Mouse (Mus musculus): Measurements from ENCODE around the gene Zfp36. TPM values are rescaled to one million over a fixed set of nuclear protein-coding genes. Genes with fewer than 3 reads are reported as not detected.

The Zfp36 gene
- polyA plus RNA-seq, 2 experiments, result 12.3 to 16.0 TPM

DNA sequence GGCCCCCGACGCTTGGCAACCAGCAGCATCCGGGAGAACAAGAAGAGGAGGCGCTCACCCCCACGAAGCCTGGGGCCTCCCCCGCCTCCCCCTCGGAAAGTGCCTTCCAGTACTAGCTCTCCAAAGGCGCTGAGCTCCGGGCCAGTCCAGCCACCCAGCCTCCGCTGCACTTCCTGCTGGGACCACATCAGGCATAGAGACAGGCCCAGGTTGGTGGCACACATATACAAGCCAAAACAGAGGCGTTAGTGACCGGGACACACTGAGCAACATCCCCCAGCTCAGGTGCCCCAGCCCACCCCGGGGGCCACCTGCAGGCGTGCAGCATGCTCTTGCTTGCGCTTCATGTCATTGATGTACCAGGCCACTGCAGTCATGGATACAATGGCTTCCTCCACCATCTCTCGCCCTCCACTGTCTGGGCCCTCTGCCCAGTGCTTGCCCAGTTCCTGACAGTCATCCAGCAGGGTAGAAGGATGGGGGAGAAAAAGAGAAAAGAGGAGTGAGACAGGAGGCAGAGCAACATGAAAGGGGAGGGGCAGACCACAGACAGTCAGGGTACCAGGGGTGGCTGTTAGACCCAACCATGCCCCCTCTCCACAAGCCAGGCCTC, 12.3 kb downstream of the Zfp36 start:
- H3K4me2 ChIP-seq (replicated peaks; ENCODE audit: low read depth, low read length, severe bottlenecking), result no peak overlapping the region
- no peak overlapping the region for H3K9ac ChIP-seq (ENCODE audit: low read depth, low read length, severe bottlenecking)
- H3K4me3 ChIP-seq (replicated peaks; ENCODE audit: low read length), result no peak overlapping the region
- H3K36me3 ChIP-seq (ENCODE audit: control insufficient read depth, insufficient read depth, low read length), result peaks cover 69% of the 10 kb centered on the region
- no peak for DNase-seq (ENCODE audit: low spot score)
- ATAC-seq (ENCODE audit: low FRiP score, low read depth), result no peak
- WGBS, result 91% methylated on average over 16 of the region's 16 CpGs
- no peaks in the 10 kb centered on the region for H3K9me3 ChIP-seq (ENCODE audit: control insufficient read depth, low read length)
- H3K4me1 ChIP-seq (ENCODE audit: control insufficient read depth, insufficient read depth, low read length), result peaks cover 15% of the 10 kb centered on the region
- H3K27me3 ChIP-seq (ENCODE audit: control insufficient read depth, insufficient read depth, low read length), result no peaks in the 10 kb centered on the region
- TF ChIP-seq POLR2A (IDR thresholded peaks at IDR 0.05; ENCODE audit: borderline replicate concordance, extremely low read depth, insufficient read depth, insufficient read length), result no peak
- H3K27ac ChIP-seq (replicated peaks; ENCODE audit: low read depth, low read length), result no peak overlapping the region

DNA sequence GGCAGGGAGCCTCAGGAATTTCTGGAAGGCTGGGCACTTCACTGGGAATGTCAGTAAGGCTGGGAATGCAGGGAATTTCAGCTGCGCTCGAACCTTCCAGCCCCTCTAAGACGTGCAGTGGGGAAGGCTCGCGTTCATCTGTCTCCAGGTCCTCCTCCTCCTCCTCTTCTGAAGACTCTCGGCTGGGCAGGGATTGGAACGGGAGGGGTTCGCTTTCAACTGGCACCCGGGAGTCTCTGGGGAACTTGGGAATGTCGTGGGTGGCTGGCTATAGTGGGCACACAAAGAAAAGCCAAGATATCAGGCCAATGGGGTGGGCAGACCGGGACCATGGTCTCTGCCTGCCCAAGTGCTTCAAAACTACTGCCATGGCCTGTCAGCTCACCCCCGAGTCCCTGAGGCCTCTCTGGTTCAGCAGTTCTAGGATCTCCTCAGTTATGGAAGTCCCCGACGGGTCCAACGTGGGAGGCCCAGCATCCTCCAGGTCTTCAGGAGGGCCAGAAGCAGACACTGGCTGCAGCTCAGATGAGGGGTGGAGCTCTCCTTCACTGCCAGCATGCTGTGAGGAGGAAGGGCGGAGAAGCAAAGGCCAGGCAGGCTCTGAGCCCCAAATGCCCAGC, 17.5 kb downstream of the Zfp36 start:
- Histone ChIP-seq H3K9me3 (ENCODE audit: control insufficient read depth, low read length) (no peaks in the 10 kb centered on the region), H3K9ac (ENCODE audit: low read depth, low read length, severe bottlenecking) (no peak overlapping the region), H3K4me2 (replicated peaks; ENCODE audit: low read depth, low read length, severe bottlenecking) (no peak overlapping the region), H3K27ac (replicated peaks; ENCODE audit: low read depth, low read length) (no peak overlapping the region), H3K36me3 (ENCODE audit: control insufficient read depth, insufficient read depth, low read length) (peaks cover 80% of the 10 kb centered on the region), H3K27me3 (ENCODE audit: control insufficient read depth, insufficient read depth, low read length) (no peaks in the 10 kb centered on the region), H3K4me1 (ENCODE audit: control insufficient read depth, insufficient read depth, low read length) (no peaks in the 10 kb centered on the region), H3K4me3 (replicated peaks; ENCODE audit: low read length) (no peak overlapping the region)
- 87% methylated on average over 16 of the region's 16 CpGs for WGBS
- DNase-seq (ENCODE audit: low spot score), result no peak
- no peak for ATAC-seq (ENCODE audit: low FRiP score, low read depth)
- TF ChIP-seq POLR2A (IDR thresholded peaks at IDR 0.05; ENCODE audit: borderline replicate concordance, extremely low read depth, insufficient read depth, insufficient read length), result no peak

DNA sequence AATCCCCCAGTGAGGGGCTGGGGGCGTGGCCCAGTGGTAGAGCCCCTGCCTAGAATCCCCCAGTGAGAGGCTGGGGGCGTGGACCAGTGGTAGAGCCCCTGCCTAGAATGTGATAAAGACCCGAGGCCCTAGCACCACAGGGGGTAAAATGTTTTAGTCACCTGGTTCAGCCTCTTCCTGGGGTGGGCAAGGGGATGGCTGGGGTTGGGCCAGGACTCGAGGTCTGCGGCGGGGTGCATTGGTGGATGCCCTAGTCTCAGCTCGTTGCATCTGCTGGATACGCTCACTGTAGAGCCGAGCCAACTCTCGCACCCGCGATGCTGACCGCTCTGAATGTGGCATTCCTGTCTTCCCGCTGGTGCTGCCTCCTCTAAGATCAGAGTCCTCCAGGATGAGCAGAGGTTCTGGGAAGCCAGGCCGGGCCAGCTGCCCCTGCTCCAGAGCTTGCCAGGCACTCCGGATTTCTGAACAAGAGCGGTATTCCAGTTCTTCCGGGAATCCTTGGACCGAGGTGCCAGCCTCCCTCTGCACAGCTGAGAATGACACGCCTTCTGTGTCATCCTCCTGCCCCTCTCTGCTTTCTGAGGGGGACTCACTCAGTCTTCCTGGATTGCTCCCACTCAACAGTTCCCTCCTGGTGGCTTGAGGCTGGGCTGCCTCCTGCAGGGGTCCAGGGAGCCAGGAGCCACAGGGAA, 18.3 kb downstream of the Zfp36 start:
- peaks cover 5% of the 10 kb centered on the region; the same call in 1 of the 2 replicates for H3K4me1 ChIP-seq (ENCODE audit: control insufficient read depth, insufficient read depth, low read length)
- peaks cover 72% of the 10 kb centered on the region for H3K36me3 ChIP-seq (ENCODE audit: control insufficient read depth, insufficient read depth, low read length)
- 99% methylated on average over 15 of the region's 20 CpGs for WGBS

DNA sequence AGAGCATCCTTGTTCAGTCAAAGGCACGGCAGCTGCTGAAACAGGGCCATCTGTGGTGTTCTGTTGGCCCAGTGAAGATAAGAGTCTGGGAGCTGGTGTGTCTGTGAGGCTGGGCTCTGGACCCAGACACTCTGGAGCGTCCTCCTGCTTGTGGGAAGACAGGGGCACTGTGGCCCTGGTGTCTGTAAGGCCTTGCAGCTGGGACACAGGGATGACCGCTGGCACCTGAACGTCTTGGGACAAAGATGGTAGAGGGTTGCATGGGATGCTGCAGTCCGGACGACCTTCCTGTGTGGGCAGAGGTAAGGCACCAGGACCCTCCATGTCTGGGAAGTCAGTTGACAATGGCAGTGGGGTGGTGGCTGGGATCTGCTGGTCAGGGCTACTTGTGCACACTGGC, 19.8 kb downstream of the Zfp36 start:
- TF ChIP-seq POLR2A (IDR thresholded peaks at IDR 0.05; ENCODE audit: borderline replicate concordance, extremely low read depth, insufficient read depth, insufficient read length), result no peak
- ATAC-seq (ENCODE audit: low FRiP score, low read depth), result no peak
- peaks cover 64% of the 10 kb centered on the region for H3K36me3 ChIP-seq (ENCODE audit: control insufficient read depth, insufficient read depth, low read length)

More for the DNA sequence above, 18.3 kb downstream of the Zfp36 start:
- no peak for TF ChIP-seq POLR2A (IDR thresholded peaks at IDR 0.05; ENCODE audit: borderline replicate concordance, extremely low read depth, insufficient read depth, insufficient read length)
- Histone ChIP-seq H3K9me3 (ENCODE audit: control insufficient read depth, low read length) (no peaks in the 10 kb centered on the region), H3K27me3 (ENCODE audit: control insufficient read depth, insufficient read depth, low read length) (no peaks in the 10 kb centered on the region), H3K27ac (replicated peaks; ENCODE audit: low read depth, low read length) (no peak overlapping the region), H3K4me2 (replicated peaks; ENCODE audit: low read depth, low read length, severe bottlenecking) (no peak overlapping the region), H3K4me3 (replicated peaks; ENCODE audit: low read length) (no peak overlapping the region), H3K9ac (ENCODE audit: low read depth, low read length, severe bottlenecking) (no peak overlapping the region)
- ATAC-seq (ENCODE audit: low FRiP score, low read depth) (no peak), DNase-seq (ENCODE audit: low spot score) (no peak)

DNA sequence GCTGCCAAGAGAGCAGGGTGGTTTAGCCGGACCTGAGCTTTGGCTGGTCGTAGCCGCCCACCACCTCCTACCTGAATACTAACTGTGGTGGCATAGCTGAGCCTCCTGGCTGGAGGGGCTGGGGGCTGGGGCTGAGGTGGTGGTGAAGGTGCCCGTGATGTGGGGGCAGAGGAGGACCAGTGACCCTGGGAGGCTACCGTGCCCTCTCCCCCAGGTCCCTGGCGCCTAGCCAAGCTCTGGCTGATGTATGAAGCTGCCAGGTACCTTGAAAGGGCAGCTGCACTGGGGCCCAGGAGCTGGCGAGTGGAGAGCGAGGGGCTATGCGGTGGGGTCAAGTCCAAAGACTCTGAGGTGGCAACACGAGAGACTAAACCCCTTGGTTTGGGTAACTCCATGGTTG, 20.2 kb downstream of the Zfp36 start:
- ATAC-seq (ENCODE audit: low FRiP score, low read depth), result no peak
- WGBS, result 91% methylated on average over 10 of the region's 10 CpGs
- DNase-seq (ENCODE audit: low spot score), result no peak
- Histone ChIP-seq H3K4me2 (replicated peaks; ENCODE audit: low read depth, low read length, severe bottlenecking) (no peak overlapping the region), H3K9ac (ENCODE audit: low read depth, low read length, severe bottlenecking) (no peak overlapping the region), H3K4me3 (replicated peaks; ENCODE audit: low read length) (no peak overlapping the region), H3K27ac (replicated peaks; ENCODE audit: low read depth, low read length) (no peak overlapping the region), H3K4me1 (ENCODE audit: control insufficient read depth, insufficient read depth, low read length) (peaks cover 8% of the 10 kb centered on the region; the same call in 1 of the 2 replicates), H3K9me3 (ENCODE audit: control insufficient read depth, low read length) (no peaks in the 10 kb centered on the region), H3K27me3 (ENCODE audit: control insufficient read depth, insufficient read depth, low read length) (no peaks in the 10 kb centered on the region), H3K36me3 (ENCODE audit: control insufficient read depth, insufficient read depth, low read length) (peaks cover 63% of the 10 kb centered on the region)
- no peak for TF ChIP-seq POLR2A (IDR thresholded peaks at IDR 0.05; ENCODE audit: borderline replicate concordance, extremely low read depth, insufficient read depth, insufficient read length)

More for the DNA sequence above, 19.8 kb downstream of the Zfp36 start:
- Histone ChIP-seq H3K4me2 (replicated peaks; ENCODE audit: low read depth, low read length, severe bottlenecking) (no peak overlapping the region), H3K27ac (replicated peaks; ENCODE audit: low read depth, low read length) (no peak overlapping the region), H3K4me3 (replicated peaks; ENCODE audit: low read length) (no peak overlapping the region), H3K4me1 (ENCODE audit: control insufficient read depth, insufficient read depth, low read length) (peaks cover 8% of the 10 kb centered on the region; the same call in 1 of the 2 replicates), H3K9me3 (ENCODE audit: control insufficient read depth, low read length) (no peaks in the 10 kb centered on the region), H3K27me3 (ENCODE audit: control insufficient read depth, insufficient read depth, low read length) (no peaks in the 10 kb centered on the region), H3K9ac (ENCODE audit: low read depth, low read length, severe bottlenecking) (no peak overlapping the region)
- WGBS, result 92% methylated on average over 6 of the region's 6 CpGs
- no peak for DNase-seq (ENCODE audit: low spot score)

Measured in limb, embryonic 14.5 days (tissue).